Mouse (Mus musculus): ENCODE data around the gene Sbno2. TPM values are rescaled to one million over a fixed set of nuclear protein-coding genes. Genes with fewer than 3 reads are reported as not detected.

Sbno2 gene
- total RNA-seq, 2 experiments from 2014 or later = 5.4 to 5.9 TPM

DNA sequence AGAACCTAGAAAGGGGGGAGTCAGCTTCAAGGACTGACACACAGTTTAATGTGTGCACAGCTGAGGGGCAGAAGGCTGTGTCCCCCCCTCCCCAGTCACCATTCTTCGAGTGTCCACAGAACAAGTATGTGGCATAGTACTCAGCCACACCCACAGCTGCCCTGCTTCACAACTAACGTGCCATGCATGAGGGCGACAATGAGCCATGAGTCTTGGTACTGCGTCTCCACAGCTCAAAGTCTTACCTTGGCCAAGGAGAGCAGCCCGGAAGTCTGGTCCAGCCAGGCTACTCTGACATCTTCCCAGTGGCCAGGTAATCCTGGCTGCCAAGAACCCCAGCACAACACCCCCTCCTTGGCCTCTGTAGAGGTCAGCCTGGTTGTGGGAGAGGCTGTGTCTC is 12.7 kb downstream of the Sbno2 start:
- no peak for DNase-seq (ENCODE audit: low spot score)

DNA sequence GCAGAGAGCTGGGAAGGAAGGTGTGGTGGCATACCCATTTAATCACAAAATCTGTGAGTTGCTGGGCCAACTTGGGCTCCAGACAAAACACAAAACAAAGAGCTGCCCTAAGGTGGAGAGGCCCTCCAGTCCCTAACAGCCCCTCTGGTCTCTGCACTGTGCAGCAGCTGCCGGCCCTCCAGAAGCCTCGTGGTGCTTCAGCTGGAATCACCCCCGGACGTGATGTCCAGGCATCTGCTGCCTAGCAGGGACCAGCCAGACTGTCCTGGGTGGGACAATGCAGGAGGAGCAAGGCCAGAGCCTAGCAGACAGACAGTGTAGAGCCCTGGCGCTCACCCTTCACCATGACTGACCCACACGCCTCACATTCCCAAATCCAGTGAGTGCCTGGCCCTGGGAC is 13.8 kb downstream of the Sbno2 start:
- DNase-seq (ENCODE audit: low spot score) = no peak

DNA sequence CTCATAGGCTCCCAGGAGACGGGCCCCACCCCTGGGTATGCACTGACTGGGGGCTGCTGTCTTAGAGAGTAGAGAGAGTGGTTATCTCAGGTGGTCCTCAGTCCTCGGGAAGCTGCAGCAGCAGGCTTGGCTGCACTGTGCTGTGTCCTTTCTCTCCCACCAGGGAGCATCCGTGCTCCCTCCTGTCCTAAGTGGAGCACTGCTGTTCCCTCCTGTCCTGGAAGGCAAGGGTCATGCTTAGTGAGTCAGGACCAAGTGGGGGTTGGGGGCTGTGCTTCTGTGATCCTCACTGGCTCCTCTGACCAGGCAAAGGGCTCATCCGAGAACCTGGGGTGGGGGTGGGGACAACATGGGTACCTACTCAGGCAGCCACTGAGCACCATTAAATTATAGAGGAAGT is 16.2 kb downstream of the Sbno2 start:
- DNase-seq (ENCODE audit: low spot score) = no peak

DNA sequence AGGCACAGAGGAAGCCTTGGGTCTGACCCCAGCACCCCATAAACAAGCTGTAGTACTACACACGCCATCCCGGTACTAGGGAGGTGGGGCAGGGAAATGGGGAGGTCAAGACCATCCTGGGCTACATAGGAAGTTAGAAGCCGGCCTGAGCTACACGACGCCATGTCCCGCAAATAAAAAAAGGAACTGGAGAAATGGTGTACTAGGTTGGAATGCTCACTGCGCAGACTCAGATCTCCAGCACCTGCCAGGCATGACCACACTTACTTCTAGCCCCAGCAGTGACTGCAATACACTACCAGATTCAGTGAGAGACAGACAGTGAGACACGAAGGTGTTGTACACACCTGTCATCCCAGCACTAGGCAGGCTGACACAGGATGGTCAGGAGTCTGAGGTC is 17.9 kb downstream of the Sbno2 start:
- DNase-seq (ENCODE audit: low spot score) = no peak

DNA sequence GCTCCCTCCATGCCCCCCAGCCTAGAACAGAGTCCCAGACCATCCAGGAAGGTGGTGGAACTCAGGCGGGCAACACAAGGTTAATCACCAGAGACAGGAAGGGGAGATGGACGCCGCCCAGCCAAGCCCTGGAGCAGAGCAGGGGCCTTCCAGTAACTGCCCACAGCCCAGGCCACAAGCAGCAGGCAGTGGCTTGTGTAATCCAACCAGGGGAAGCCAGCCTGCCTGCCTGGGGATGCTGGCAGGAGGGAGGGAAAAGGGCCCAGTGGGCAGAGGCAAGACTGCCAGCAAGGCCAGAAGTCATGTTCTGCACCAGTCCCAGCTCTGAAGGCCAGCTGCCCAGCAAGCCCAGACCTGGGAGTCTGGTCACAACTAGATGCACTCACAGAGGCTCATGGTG is 18.5 kb downstream of the Sbno2 start:
- no peak for DNase-seq (ENCODE audit: low spot score)

DNA sequence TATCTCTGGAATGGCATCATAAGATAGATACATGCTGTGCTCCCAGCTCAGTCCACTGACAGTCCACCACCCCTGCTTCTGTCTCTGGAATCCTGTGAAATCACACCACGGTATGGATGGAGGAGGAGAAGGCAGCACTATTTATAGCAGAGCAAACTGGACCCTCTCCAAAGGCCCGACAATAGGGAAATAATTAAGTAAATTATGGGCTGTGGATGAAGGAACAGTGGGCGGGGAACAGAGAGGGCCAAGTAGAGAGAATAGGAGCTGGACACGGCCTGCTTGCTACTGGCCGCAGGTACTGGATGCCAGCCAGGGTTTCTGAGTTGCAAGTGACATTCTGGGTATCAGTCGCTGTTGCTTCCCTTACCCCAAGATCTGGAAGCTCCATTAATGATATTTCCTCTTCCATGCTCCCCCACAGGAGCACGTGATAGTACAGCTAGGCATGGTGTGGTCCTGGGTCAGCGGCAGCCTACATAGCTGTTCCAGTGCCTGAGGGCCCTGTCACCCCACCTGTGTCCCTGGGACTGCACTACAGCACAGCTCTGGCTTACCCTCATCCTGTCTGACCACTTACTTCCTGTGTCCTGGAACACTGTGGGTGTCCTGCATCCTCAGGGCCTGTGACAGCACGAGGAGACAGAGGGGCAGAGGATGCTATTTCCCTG is 20.4 kb downstream of the Sbno2 start:
- peak; percentile 33 for DNase-seq (ENCODE audit: low spot score)

DNA sequence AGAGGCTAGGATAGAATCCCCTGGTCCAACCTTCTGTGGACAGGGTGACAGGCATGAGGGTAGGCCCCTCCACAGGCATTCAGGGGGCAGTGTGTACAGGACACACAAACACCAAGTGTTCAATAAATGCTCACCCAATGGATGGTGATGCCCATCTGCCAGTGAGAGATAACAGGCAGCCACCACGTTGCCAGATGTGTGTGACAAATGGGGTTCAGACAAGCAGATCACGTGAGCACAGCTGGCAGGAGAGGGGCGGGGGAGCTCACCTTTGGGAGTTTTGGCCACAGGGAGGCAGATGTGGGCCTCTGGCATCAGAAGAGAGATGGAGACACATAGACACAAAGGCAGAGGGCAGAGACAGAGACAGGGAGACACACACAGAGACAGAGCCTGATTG is 24.3 kb downstream of the Sbno2 start:
- no peak for DNase-seq (ENCODE audit: low spot score)

DNA sequence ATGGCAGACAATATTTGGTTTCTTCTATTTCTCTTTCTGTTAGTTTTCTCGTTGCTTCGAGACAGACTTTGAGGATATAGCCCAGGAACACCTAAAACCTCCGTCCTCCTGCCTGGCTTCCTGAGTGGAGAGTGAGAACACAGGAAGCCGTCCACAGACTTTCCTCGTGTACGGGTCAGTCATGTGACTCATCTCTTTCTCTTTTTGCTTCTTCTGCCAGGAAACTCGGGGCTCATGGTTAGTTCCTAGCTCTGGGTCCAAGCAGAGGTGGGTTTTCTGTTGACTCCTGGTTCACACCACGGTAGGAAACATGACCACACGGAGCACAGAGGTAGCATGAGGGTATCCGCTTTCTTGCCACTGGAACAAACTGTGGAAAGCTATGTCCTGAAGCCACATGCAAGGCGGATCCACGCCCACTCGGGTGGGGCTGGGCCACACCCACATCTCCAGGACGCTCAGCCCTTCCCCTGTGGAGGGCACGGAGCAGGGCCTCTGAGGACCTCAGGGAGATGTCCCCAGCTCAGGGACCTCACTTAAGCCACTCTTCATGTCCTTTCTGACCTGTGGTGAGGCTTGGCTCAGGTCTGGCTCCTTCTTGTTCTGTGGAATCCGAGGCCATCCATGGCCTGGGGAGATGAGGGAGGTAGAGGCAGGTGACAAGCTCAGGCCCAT is 24.8 kb downstream of the Sbno2 start:
- no peak for DNase-seq (ENCODE audit: low spot score)

DNA sequence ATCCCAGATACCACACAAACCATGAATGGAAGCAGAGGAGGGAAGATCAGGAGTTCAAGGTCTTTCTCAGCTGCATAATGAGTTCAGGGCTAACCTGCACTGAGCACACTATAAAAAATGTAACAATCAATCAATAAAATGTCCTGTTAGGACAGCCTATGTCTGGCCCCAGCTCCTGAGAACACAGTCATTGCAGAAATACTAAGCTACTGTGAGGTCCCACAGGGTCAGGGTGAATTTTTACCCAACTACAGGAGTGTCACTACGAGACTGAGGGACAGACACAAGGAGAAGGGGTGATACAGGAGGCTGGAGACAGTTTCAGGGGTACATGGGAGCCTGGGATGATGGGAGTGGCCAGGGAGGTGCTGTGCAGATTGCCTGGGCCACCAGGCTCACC is 27.0 kb downstream of the Sbno2 start:
- DNase-seq (ENCODE audit: low spot score) = no peak

DNA sequence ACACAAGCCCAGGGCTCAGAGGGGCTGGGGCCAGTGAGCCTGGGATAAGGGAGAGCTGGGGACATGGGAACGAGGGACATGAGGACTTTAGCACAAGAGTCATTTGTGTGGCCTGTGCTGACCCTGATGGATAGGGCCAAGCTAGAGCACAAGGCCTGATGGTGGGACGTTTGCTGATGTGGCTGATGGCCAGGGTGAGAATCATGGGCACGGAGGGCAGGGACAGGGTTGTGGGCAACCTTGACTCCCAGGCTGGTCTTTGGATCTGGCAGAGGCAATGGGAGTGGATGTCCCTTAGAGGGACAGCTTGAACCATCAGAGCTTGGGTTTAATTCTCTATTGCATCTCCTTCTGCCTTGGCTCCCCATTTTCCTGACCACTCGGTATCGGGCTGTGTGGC is 28.1 kb downstream of the Sbno2 start:
- DNase-seq (ENCODE audit: low spot score) = no peak

DNA sequence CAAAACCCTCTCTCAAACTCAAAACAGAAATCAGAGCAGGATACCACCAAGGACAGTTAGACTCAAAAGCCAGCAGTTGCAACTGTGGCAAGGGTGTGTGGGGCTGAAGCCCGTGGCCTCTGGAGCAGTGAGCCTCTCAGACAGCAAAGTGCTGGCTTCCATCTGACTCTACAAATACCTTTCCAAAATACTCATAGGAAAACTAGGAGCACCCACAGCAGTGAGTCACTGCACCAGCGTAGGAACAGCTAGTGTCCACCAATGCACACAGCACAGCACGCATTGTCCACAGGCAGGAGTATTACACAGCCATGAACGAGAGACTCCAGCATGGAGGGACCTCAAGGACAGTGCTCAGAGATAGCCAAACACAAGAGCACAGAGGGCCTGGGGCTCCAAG is 29.0 kb downstream of the Sbno2 start:
- DNase-seq (ENCODE audit: low spot score) = no peak

DNA sequence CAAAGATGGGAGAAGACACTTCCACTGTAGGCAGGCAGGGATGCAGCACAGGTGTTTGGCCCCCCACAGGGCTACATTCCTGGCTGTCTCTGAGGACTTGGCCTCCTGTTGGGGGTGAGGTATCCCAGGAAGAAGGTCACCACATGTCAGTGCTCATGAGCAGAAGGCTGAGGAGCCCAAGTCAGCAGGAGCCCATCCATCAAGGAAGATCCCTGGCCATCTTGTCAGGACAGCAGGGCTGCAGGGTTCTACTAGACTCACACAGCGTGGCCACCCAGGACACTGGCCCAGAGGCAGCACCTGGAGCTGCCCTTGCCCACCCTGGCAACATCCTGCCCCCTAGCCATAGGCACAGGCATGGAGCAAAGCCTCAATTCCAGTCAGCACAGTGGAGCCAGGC is 29.4 kb downstream of the Sbno2 start:
- no peak for DNase-seq (ENCODE audit: low spot score)

DNA sequence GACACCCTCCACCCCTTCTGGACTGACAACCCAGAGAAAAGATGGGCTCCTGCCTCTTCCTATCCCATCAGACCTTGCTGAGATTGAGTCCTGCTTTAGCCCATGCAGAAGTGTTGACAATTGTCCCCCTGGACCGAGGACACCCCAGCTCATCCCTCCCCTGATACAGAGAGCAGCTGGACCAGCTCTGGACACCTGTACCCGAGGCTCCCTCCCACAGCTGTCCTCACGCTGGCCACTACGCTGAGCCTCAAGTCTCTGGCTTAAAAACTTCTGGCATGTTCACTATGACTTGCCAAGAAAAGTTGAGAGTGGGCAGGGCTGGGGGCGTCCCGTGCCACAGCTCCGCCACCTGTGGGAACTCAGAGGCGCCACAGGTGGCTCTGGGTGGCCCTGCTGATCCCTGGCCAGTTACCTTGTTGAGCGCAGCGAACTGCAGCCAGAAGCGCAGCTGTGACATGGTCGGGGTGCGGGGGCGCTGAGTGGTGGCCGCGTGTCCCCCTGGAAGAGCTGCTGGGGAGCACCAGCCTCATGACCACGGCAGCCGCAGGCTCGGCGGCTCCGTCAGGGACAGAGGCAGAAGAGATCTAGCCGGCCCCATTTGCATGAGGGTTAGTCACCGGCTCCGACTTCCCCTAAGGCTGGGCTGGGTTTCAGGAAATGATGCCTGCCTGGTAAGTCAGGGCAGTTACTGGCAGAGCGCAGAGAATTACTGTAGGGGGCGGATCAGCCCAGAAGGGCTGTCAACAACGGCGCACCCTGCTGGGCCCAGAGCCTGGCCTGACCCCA is 30.4 kb downstream of the Sbno2 start:
- peak; percentile 68 for DNase-seq (ENCODE audit: low spot score)

DNA sequence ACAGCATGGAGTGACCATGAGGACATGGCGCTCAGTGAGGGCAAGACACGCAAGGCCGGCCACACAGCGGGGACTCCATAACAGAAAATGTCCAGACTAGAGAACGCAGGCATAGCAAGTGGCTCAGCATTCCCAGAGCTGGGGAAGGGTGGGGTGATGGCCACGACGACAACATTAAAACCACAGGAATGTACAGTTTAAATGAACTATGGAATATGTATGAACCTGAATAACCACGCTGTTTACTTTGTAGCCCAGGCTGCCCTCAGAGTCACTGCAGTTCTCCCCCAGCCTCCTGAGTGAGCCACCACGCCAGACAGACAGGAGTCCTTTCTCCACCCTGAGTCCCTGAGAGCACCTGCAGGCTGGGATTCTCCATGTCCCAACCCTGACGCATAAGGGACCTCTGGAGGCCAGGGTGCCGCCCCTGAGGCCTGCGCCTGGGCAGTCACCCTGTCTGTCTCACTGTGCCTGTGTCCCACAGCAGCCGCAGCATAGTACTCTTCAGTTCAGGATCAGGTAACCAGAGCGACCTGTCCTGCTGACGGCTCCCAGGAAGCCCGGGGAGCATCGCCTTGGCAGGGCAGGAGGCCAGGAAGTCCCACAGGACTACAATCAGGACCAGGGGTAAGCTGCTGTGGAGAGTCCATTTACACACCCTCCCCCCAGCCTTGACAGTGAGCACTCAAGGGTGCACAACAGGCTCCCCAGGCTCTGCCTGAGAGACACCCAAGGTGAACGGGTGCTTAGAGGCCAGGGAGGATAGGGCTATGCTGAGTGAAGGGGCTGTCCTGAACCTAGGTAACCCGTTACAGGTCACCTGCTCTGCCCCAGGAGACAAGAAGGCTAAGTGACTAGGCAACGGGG is 32.5 kb downstream of the Sbno2 start:
- DNase-seq (ENCODE audit: low spot score) = no peak

DNA sequence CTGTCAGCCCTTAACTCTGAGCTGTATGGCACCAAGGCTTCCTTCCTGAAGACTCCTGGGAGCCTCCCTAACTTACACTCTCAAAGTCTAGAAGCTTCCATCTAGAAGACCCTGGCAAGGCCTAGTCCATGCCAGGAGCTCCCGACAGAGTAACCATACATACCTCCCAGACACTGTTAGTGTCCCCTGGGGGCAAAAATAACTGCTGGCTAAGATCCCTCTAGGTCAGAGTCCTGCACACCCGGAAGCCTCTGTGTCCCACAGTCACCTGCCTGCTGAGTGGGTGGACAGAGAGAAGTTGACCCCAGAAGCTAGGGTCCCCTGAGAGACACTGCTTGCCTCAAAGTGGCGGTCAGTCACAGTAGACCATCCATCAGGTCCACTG is 33.9 kb downstream of the Sbno2 start:
- DNase-seq (ENCODE audit: low spot score) = no peak

DNA sequence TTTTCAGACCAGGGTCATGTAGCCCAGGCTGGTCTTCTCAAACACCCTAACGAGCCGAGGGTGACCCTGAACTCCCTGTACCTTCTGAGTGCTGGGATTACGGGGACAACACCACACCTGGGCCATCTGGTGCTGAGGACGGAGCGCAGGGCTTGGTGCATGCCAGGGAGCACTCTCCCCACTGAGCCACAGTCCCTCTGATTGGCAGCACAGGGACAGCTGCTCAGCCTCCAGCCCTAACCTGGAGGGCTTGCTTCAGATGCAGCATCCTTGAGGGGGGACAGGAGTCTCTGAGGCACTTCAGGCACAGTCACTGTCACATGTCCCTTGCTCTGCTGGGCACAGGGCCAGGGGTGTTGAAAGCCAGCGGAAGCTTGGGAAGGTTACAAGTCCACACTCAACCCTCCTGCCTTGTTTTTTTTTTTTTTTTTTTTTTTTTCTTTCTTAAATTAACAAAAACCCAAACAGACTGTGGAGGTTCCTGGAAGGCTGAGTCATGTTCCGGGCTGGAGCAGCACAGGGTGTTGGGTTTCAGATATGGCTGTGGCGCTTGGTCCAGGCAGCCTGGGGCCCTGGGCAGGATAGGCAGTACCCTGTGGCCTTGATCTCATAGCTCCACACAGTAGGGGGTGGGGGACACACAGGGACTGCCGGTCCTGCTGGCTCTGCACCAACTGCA is 34.4 kb downstream of the Sbno2 start:
- DNase-seq (ENCODE audit: low spot score) = peak; percentile 85

DNA sequence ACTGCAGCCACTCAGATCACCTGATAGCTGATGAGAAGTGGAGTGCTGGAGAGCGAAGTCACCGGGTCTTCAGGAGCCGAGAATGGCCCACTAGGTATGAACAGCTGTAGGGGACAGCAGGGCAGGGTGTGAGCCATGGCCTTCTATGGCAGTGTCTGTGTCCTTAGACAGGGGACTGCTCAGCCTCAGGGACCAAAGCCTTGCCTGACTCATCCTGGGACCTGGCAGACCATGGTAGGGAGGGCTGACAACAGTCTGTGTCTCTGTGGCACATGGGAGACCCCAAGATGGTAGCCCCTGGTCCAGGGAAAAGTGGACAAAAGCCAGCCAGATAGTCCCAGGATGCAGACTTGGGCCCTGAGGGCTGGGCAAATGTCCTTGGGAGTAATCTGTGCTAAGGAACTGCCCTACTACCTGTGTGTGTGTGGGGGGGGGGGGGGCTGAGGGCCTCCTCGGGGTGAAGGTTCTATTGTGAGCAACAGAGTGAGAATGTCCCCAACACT is 35.4 kb downstream of the Sbno2 start:
- DNase-seq (ENCODE audit: low spot score) = no peak

DNA sequence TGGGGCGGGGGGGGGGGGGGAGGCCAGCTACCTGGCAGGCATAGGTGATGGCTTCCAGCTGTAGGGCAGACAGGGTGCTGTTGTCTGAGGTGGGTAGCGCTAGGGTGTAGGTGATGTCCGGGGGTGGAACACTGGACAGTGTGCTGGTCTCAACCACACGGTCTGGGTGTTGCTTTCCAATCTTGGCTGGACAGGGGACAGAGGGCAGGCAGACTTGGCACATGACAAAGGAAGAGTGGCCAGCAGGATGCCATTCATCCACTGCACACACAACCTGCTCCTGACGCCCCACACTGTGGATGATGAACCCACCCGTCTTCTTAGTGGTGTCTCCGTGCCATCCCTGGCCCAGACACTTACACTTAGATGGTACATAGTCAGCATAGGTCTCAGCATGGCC is 36.1 kb downstream of the Sbno2 start:
- no peak for DNase-seq (ENCODE audit: low spot score)

DNA sequence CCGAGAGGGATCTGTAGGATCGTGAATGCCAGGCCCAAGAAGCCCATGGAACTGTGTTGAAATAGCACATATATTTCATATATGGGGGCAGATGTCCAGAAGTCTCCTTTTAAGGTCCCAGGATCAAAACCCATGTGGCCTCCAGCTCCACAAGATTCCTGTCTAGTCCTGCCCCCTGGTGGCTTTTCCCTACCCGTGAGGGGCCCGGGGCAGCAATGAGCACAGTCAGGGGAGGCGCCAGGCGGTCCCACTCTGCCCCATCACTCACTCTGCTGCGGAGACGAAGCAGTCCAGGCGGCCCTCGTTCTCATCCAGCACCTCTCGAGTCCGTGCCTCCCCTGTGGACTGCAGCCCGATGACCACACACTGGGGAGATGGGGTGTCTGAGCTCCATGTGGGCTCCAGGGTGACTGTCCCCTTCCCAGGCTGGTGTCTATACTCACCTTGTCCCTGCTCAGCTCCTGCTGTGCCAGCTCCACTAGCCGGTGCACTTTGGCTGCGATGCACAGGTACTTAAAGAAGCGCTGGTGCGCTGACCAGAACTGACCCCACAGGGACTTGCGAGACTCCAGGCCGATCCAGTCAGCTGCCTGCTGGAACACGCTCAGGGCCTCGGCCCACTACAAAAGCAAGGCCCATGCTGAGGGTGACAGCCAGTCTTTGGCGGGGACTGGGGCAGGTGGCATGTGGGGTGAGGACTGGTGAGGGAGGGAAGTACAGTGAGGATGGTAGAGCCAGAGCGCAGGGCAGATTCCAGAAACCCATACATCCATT is 41.3 kb downstream of the Sbno2 start:
- no peak for DNase-seq (ENCODE audit: low spot score)

DNA sequence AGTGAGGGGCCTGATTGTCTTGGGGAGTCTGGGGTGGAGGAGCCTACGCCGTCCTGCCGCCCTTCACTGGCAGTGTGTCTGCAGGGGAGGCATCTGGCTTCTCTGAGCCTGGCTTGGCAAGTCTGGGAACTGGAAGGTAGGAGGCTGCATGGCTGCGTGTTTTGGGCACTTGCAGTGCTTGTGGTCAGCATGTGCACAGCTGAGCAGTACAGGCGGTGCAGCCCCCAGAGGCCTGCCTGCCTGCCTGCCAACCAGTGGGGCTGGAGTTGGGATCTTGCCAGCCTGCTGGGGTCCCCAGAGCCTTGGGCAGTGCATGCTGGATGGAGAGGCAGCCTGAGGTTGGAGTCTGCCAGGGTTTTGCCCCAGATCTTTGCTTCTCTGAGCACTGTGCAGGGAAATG is 42.3 kb downstream of the Sbno2 start:
- DNase-seq (ENCODE audit: low spot score) = no peak

All from gastrocnemius, adult 18-20 months (tissue).